Mouse (Mus musculus): ENCODE results near the gene Olfr1448. TPM values are rescaled to one million over a fixed set of nuclear protein-coding genes. Genes with fewer than 3 reads are reported as not detected.
"Not testable (repeated sequence)": the region's sequence is repeated elsewhere in the genome, so short reads cannot be mapped to it uniquely, and the experiment has no call there.

Gene Olfr1448
- polyA plus RNA-seq (2012; rRNA removed): not detected in 2 replicates

DNA sequence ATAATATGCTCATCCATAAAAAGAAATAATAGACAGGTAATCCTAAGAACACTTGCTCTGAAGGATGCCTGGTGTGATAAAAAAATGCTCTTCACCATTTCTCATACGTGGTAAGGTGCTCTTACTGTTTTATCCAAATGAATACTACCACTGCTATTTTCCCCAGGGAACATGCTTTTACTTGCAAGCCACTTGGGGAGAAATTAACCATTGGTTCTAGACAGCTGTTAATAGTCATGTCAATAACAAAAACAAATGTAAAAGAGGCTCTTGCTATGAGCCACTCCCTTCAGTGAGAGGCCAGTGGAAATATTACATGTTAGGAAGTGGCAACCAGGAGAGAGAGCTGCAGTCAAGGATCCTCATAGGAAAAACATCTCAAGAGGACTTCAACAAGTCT is at the start of gene Olfr1448:
Olfr1448 (minus strand) TSS at position 101 of the 400 bp plus-strand sequence.
- no peaks in the 10 kb centered on the region for H3K27me3 ChIP-seq (ENCODE audit: control insufficient read depth, insufficient read depth, low read length)
- no peak within 1 kb of the TSS for H3K27ac ChIP-seq (ENCODE audit: insufficient read depth, low read depth, low read length)
- no peaks in the 10 kb centered on the region for H3K36me3 ChIP-seq (ENCODE audit: control insufficient read depth, insufficient read depth, low read length)
- WGBS: 72% methylated on average over 1 of the region's 1 CpGs
- no peak within 1 kb of the TSS for H3K4me3 ChIP-seq (ENCODE audit: low read depth, low read length)
- no peak for TF ChIP-seq CTCF (IDR thresholded peaks at IDR 0.05; ENCODE audit: extremely low read depth, insufficient read length, insufficient replicate concordance, low read depth, low read length)
- no peak for TF ChIP-seq POLR2A (IDR thresholded peaks at IDR 0.05; ENCODE audit: low read depth, low read length)
- H3K4me1 ChIP-seq (ENCODE audit: control insufficient read depth, insufficient read depth, insufficient read length, low read length): no peaks in the 10 kb centered on the region

DNA sequence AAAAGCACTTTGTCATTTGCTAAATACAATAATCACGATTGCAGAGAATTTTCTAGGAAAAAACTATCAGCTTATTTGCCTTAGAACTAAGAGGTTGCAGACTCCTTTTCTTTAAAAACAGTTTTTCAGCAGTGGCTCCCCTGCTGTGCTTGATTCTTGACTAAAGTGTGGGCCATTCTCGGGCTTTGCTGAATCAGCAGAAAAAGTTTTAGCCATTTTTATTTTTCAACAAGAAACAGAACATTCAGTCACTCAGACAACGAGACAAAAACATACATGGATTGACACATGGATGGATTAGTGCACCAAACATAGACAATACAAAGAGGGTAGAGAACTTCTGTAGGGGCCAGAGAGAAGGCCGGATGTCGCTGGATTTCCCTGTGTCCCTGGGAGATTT is 45.9 kb upstream of the Olfr1448 start:
- 78% methylated on average over 5 of the region's 5 CpGs for WGBS
- H3K4me3 ChIP-seq (ENCODE audit: low read depth, low read length); H3K36me3 ChIP-seq (ENCODE audit: control insufficient read depth, insufficient read depth, low read length); H3K27ac ChIP-seq (ENCODE audit: insufficient read depth, low read depth, low read length); H3K4me1 ChIP-seq (ENCODE audit: control insufficient read depth, insufficient read depth, insufficient read length, low read length); H3K27me3 ChIP-seq (ENCODE audit: control insufficient read depth, insufficient read depth, low read length): not testable (repeated sequence)

DNA sequence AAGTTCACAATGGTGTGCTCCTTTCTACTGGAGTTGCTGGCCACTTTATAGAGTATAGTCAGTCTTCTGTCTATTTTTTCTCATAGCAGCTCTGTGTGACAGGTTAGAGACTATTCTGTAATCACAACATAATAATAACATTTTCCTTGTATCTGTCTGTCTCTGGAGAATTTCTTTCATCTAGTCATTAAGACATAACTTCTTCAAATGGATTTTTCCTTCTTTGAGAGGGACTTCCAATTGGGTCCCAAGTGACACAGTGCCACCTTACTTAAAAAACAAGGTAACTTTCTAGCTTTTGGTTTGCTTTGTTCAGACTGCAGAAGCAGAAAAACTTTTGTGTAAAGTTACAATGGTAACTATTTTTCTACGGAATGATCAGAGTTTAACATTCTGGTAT is 25.7 kb upstream of the Olfr1448 start, which contains the start of gene Olfr1450:
Olfr1450 (plus strand) TSS at position 301 of the 400 bp plus-strand sequence.
- Histone ChIP-seq H3K4me1 (ENCODE audit: control insufficient read depth, insufficient read depth, insufficient read length, low read length) (no peaks in the 10 kb centered on the region), H3K27ac (ENCODE audit: insufficient read depth, low read depth, low read length) (no peak within 1 kb of the TSS), H3K27me3 (ENCODE audit: control insufficient read depth, insufficient read depth, low read length) (no peaks in the 10 kb centered on the region), H3K4me3 (ENCODE audit: low read depth, low read length) (no peak within 1 kb of the TSS), H3K36me3 (ENCODE audit: control insufficient read depth, insufficient read depth, low read length) (no peaks in the 10 kb centered on the region)
- 88% methylated on average over 1 of the region's 1 CpGs for WGBS
- TF ChIP-seq CTCF (IDR thresholded peaks at IDR 0.05; ENCODE audit: extremely low read depth, insufficient read length, insufficient replicate concordance, low read depth, low read length) (no peak), POLR2A (IDR thresholded peaks at IDR 0.05; ENCODE audit: low read depth, low read length) (no peak)

DNA sequence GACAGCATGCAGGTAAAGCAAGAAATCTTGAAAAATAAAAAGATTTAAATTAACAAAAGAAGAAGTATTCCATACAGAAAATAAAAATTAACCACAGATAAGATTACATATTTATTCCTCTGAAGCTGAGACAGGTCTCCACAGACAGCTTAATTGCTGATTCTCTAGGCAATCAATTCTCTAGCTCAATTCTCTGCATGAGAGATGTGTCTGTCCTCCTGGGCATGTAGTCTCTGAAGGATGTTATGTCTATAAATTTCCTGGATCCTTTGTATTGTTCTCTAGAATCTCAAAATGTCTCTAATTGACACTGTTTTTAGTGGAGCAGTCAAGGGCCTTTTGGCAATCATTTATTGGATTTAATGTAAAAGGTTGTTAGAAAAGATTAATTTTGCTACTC is 6.3 kb upstream of the Olfr1448 start, which contains the start of gene Olfr1449:
Olfr1449 (plus strand) TSS at position 301 of the 400 bp plus-strand sequence.
- Histone ChIP-seq H3K4me3 (ENCODE audit: low read depth, low read length) (no peak within 1 kb of the TSS), H3K4me1 (ENCODE audit: control insufficient read depth, insufficient read depth, insufficient read length, low read length) (no peaks in the 10 kb centered on the region), H3K36me3 (ENCODE audit: control insufficient read depth, insufficient read depth, low read length) (no peaks in the 10 kb centered on the region), H3K27me3 (ENCODE audit: control insufficient read depth, insufficient read depth, low read length) (no peaks in the 10 kb centered on the region), H3K27ac (ENCODE audit: insufficient read depth, low read depth, low read length) (no peak within 1 kb of the TSS)
- TF ChIP-seq CTCF (IDR thresholded peaks at IDR 0.05; ENCODE audit: extremely low read depth, insufficient read length, insufficient replicate concordance, low read depth, low read length) (no peak), POLR2A (IDR thresholded peaks at IDR 0.05; ENCODE audit: low read depth, low read length) (no peak)

DNA sequence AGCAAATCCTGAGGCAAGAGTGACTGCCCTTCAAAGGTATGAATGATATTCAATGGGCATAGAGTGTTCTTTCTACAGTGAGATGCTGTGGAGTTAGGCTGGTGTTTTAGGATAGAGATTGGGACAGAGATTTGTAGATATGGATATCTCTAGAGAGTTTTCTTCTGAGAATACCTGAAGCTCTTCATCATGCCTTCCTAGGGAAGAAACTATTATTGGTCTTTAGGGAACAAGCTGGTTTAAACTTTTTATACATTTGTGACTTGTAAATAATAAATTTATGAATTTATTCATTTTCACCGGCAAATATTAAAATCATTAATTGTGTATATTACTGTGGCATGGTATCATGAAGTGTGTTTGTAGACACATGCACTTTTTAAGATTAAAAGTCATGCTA is 20.6 kb downstream of the Olfr1448 start, which contains the start of gene Olfr1447:
Olfr1447 (minus strand) TSS at position 101 of the 400 bp plus-strand sequence.
- TF ChIP-seq CTCF (IDR thresholded peaks at IDR 0.05; ENCODE audit: extremely low read depth, insufficient read length, insufficient replicate concordance, low read depth, low read length) (no peak), POLR2A (IDR thresholded peaks at IDR 0.05; ENCODE audit: low read depth, low read length) (no peak)
- Histone ChIP-seq H3K4me3 (ENCODE audit: low read depth, low read length) (no peak within 1 kb of the TSS), H3K4me1 (ENCODE audit: control insufficient read depth, insufficient read depth, insufficient read length, low read length) (no peaks in the 10 kb centered on the region), H3K27me3 (ENCODE audit: control insufficient read depth, insufficient read depth, low read length) (no peaks in the 10 kb centered on the region), H3K27ac (ENCODE audit: insufficient read depth, low read depth, low read length) (no peak within 1 kb of the TSS), H3K36me3 (ENCODE audit: control insufficient read depth, insufficient read depth, low read length) (no peaks in the 10 kb centered on the region)
- 94% methylated on average over 1 of the region's 1 CpGs for WGBS

DNA sequence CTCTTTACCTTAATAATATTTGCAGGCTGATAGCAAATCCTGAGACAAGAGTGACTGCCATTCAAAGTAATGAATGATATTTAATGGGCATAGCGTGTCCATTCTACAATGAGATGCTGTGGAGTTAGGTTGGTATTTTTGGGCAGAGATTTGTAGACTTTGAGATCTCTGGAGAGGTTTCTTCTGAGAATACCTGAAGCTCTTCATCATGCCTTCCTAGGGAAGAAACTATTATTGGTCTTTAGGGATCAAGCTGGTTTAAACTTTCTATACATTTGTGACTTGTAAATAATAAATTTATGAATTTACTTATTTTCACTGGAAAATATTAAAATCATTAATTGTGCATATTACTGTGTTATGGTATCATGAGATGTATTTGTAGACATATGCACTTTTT is 30.8 kb downstream of the Olfr1448 start, which contains the start of gene Olfr1446:
Olfr1446 (minus strand) TSS at position 101 of the 400 bp plus-strand sequence.
- Histone ChIP-seq H3K4me1 (ENCODE audit: control insufficient read depth, insufficient read depth, insufficient read length, low read length) (no peaks in the 10 kb centered on the region), H3K4me3 (ENCODE audit: low read depth, low read length) (no peak within 1 kb of the TSS), H3K36me3 (ENCODE audit: control insufficient read depth, insufficient read depth, low read length) (no peaks in the 10 kb centered on the region), H3K27me3 (ENCODE audit: control insufficient read depth, insufficient read depth, low read length) (no peaks in the 10 kb centered on the region), H3K27ac (ENCODE audit: insufficient read depth, low read depth, low read length) (no peak within 1 kb of the TSS)
- no peak for TF ChIP-seq CTCF (IDR thresholded peaks at IDR 0.05; ENCODE audit: extremely low read depth, insufficient read length, insufficient replicate concordance, low read depth, low read length)
- TF ChIP-seq POLR2A (IDR thresholded peaks at IDR 0.05; ENCODE audit: low read depth, low read length): no peak
- WGBS: 76% methylated on average over 1 of the region's 1 CpGs

DNA sequence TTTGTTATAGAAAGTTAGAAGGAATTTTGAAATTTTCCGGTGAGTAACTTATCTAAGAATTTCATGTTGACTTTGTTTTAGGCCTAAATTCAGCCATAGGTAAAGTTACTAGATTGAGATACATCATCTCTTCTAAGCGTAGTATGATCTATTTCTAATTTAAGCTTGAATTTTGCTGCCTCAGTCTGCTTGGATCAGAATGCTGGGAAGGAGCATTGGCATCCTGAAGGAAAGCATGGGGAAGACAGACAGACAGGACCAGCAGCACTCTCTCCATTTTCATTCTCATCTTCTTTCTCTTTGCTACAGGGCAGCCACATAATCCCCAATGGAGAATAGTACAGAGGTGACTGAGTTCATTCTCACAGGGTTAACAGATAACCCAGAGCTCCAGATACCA is 40.7 kb downstream of the Olfr1448 start, which contains the start of gene Olfr1445:
Olfr1445 (plus strand) TSS at position 301 of the 400 bp plus-strand sequence.
- Histone ChIP-seq H3K4me3 (ENCODE audit: low read depth, low read length) (no peak within 1 kb of the TSS), H3K27me3 (ENCODE audit: control insufficient read depth, insufficient read depth, low read length) (no peaks in the 10 kb centered on the region), H3K27ac (ENCODE audit: insufficient read depth, low read depth, low read length) (no peak within 1 kb of the TSS), H3K36me3 (ENCODE audit: control insufficient read depth, insufficient read depth, low read length) (no peaks in the 10 kb centered on the region), H3K4me1 (ENCODE audit: control insufficient read depth, insufficient read depth, insufficient read length, low read length) (no peaks in the 10 kb centered on the region)
- WGBS: 83% methylated on average over 2 of the region's 2 CpGs
- no peak for TF ChIP-seq POLR2A (IDR thresholded peaks at IDR 0.05; ENCODE audit: low read depth, low read length)
- TF ChIP-seq CTCF (IDR thresholded peaks at IDR 0.05; ENCODE audit: extremely low read depth, insufficient read length, insufficient replicate concordance, low read depth, low read length): no peak

Other genes with a start within 250 kb of the Olfr1448 start
- not detected in 2 replicates for gene Olfr1443, start 246.3 kb downstream of the Olfr1448 start, polyA plus RNA-seq (2012; rRNA removed)
- gene Keg1, start 228.6 kb downstream of the Olfr1448 start, polyA plus RNA-seq (2012; rRNA removed): not detected in 2 replicates
- gene Cntf, start 158.8 kb downstream of the Olfr1448 start, polyA plus RNA-seq (2012; rRNA removed): 0.23 TPM in 1 of 2 replicates, not detected in the other
- 3.3 and 8.0 TPM in 2 replicates for gene Zfp91, start 128.3 kb downstream of the Olfr1448 start, polyA plus RNA-seq (2012; rRNA removed)
- gene Lpxn, start 128.2 kb downstream of the Olfr1448 start, polyA plus RNA-seq (2012; rRNA removed): 2.8 and 4.8 TPM in 2 replicates
- not detected in 2 replicates for gene Gm5244, start 77.7 kb downstream of the Olfr1448 start, polyA plus RNA-seq (2012; rRNA removed)
- not detected in 2 replicates for gene Olfr1444, start 67.1 kb downstream of the Olfr1448 start, polyA plus RNA-seq (2012; rRNA removed)
- not detected in 2 replicates for gene Olfr1445, start 40.6 kb downstream of the Olfr1448 start, polyA plus RNA-seq (2012; rRNA removed)
- not detected in 2 replicates for gene Olfr1446, start 30.9 kb downstream of the Olfr1448 start, polyA plus RNA-seq (2012; rRNA removed)
- gene Olfr1447, start 20.7 kb downstream of the Olfr1448 start, polyA plus RNA-seq (2012; rRNA removed): not detected in 2 replicates
- not detected in 2 replicates for gene Olfr1449, start 6.4 kb upstream of the Olfr1448 start, polyA plus RNA-seq (2012; rRNA removed)
- gene Olfr1450, start 25.8 kb upstream of the Olfr1448 start, polyA plus RNA-seq (2012; rRNA removed): not detected in 2 replicates
- gene Olfr1451, start 70.6 kb upstream of the Olfr1448 start, polyA plus RNA-seq (2012; rRNA removed): not detected in 2 replicates
- not detected in 2 replicates for gene Olfr1453, start 103.9 kb upstream of the Olfr1448 start, polyA plus RNA-seq (2012; rRNA removed)
- gene Olfr1454, start 136.2 kb upstream of the Olfr1448 start, polyA plus RNA-seq (2012; rRNA removed): not detected in 2 replicates
- not detected in 2 replicates for gene Olfr1457, start 173.5 kb upstream of the Olfr1448 start, polyA plus RNA-seq (2012; rRNA removed)
- not detected in 2 replicates for gene Olfr1458, start 182.4 kb upstream of the Olfr1448 start, polyA plus RNA-seq (2012; rRNA removed)
- not detected in 2 replicates for gene Olfr1459, start 225.1 kb upstream of the Olfr1448 start, polyA plus RNA-seq (2012; rRNA removed)
- gene Olfr1461, start 238.6 kb upstream of the Olfr1448 start, polyA plus RNA-seq (2012; rRNA removed): not detected in 2 replicates